Mouse (Mus musculus) testis, adult 2 months (tissue): ENCODE results near the gene 2700097O09Rik.
"Not testable (repeated sequence)": the region's sequence is repeated elsewhere in the genome, so short reads cannot be mapped to it uniquely, and the experiment has no call there.

Experiments used
- CTCF ChIP-seq: fragments of 200-500 bp; IDR thresholded peaks from 2 replicates; pipeline ENCODE4 v1.5.1; 2012; ENCODE audit warnings: low read depth, mild to moderate bottlenecking, inconsistent platforms, low read length, moderate library complexity; ENCODE audit not compliant: control insufficient read depth, insufficient read depth, insufficient replicate concordance
- POLR2A ChIP-seq: fragments of 200-500 bp; IDR thresholded peaks from 2 replicates; pipeline ENCODE4 v1.6.1; 2012; ENCODE audit warnings: low read depth, mild to moderate bottlenecking, inconsistent platforms, low read length, moderate library complexity; ENCODE audit not compliant: control insufficient read depth

DNA sequence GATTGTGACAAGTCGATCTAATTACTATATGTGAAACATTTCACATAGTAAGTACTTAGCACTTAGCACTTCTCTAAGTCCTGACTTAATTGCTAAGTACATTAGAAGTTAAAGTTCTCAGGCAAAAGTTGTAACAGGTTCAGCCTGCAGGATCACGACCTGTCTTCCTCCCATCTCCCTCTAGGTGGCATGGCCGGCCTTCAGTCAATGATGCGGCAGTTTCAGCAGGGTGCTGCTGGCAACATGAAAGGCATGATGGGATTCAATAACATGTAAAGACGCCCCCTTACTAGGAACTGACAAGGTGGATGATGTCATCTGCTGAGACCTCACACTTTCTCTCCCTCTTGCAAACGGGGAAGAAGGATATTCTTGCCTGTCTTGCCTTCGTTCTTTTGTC is 32.7 kb upstream of the 2700097O09Rik start:
- TF ChIP-seq CTCF, POLR2A: not testable (repeated sequence)
